Mouse (Mus musculus) heart, embryonic 10.5 days (tissue): ENCODE measurements around the gene Polr2c. TPM values are rescaled to one million over a fixed set of nuclear protein-coding genes. Genes with fewer than 3 reads are reported as not detected.

Experiments used
- DNase-seq: peaks from one replicate; pipeline ENCODE4 v3.0.0-alpha.2; 2017; ENCODE audit warnings: low spot score
- H3K27ac ChIP-seq: fragments of 300-500 bp; sonication (generic); 2 replicates; pipeline ENCODE4 v1.5.1; 2016; ENCODE audit warnings: mild to moderate bottlenecking
- H3K27me3 ChIP-seq: fragments of 300-500 bp; sonication (generic); 2 replicates; pipeline ENCODE4 v1.6.1; 2016; ENCODE audit warnings: mild to moderate bottlenecking; ENCODE audit not compliant: poor library complexity, insufficient read depth, severe bottlenecking
- H3K36me3 ChIP-seq: fragments of 300-500 bp; sonication (generic); 2 replicates; pipeline ENCODE4 v1.6.1; 2016; ENCODE audit warnings: mild to moderate bottlenecking, moderate library complexity
- H3K4me1 ChIP-seq: fragments of 300-500 bp; sonication (generic); 2 replicates; pipeline ENCODE4 v1.6.1; 2016; ENCODE audit warnings: mild to moderate bottlenecking
- H3K4me3 ChIP-seq: fragments of 300-500 bp; sonication (generic); 2 replicates; pipeline ENCODE4 v1.5.1; 2016; ENCODE audit warnings: mild to moderate bottlenecking, moderate library complexity
- H3K9me3 ChIP-seq: fragments of 300-500 bp; sonication (generic); 2 replicates; pipeline ENCODE4 v1.6.1; 2016; ENCODE audit warnings: mild to moderate bottlenecking, moderate library complexity
- WGBS: fragments of 180-500 bp; shearing (Covaris S2); methylation state at CpG from one replicate; pipeline ENCODE4 v1.1.7; 2016; 5-methylcytosine and 5-hydroxymethylcytosine counted together
- polyA plus RNA-seq: library from polyadenylated mRNA; unstranded; fragments of >200 nt; fragmentation: Nextera tagmentation; extraction: Ambion mirVana; gene quantifications from 2 replicates; pipeline ENCODE4 v1.2.1, GENCODE M21; 2016

The Polr2c gene
- polyA plus RNA-seq, 1 experiment from 2014 or later = 190 TPM

- no peaks in the 10 kb centered on the region for H3K9me3 ChIP-seq
- H3K36me3 ChIP-seq = no peaks in the 10 kb centered on the region
- 20% methylated on average over 8 of the region's 8 CpGs for WGBS
- DNase-seq = peak; percentile 86
- H3K27ac ChIP-seq = peak overlapping the region; percentile 70
- H3K4me3 ChIP-seq = no peak overlapping the region
- peaks cover 4% of the 10 kb centered on the region; the same call in 1 of the 2 replicates for H3K27me3 ChIP-seq
- peaks cover 26% of the 10 kb centered on the region for H3K4me1 ChIP-seq
Measured at GRCm38 (mm10) chr8:94922602-94923001, 65.4 kb downstream of the Polr2c start.

Other genes starting within 250 kb of the Polr2c start
- 131 and 141 TPM in 2 replicates for gene Arl2bp, start 190.8 kb upstream of the Polr2c start, polyA plus RNA-seq
- 0.20 and 1.1 TPM in 2 replicates for gene Pllp, start 161.2 kb upstream of the Polr2c start, polyA plus RNA-seq
- gene Ccl22, start 111.9 kb upstream of the Polr2c start, polyA plus RNA-seq = not detected in 2 replicates
- 6.2 and 11.0 TPM in 2 replicates for gene Cx3cl1, start 85.4 kb upstream of the Polr2c start, polyA plus RNA-seq
- gene Ccl17, start 47.0 kb upstream of the Polr2c start, polyA plus RNA-seq = 0.57 and 0.63 TPM in 2 replicates
- gene Coq9, start 19.1 kb upstream of the Polr2c start, polyA plus RNA-seq = 97.9 and 129 TPM in 2 replicates
- gene Ciapin1, start 19.1 kb upstream of the Polr2c start, polyA plus RNA-seq = 148 and 158 TPM in 2 replicates
- 71.3 and 83.4 TPM in 2 replicates for gene Dok4, start 18.9 kb downstream of the Polr2c start, polyA plus RNA-seq
- gene Ccdc102a, start 60.6 kb downstream of the Polr2c start, polyA plus RNA-seq = 22.0 and 31.0 TPM in 2 replicates
- gene Adgrg5, start 66.2 kb downstream of the Polr2c start, polyA plus RNA-seq = 0.69 and 0.79 TPM in 2 replicates
- 9.0 and 16.6 TPM in 2 replicates for gene Adgrg1, start 117.3 kb downstream of the Polr2c start, polyA plus RNA-seq
- gene Adgrg3, start 160.2 kb downstream of the Polr2c start, polyA plus RNA-seq = 3.0 and 3.9 TPM in 2 replicates
- gene Drc7, start 197.7 kb downstream of the Polr2c start, polyA plus RNA-seq = 0.09 TPM in 1 of 2 replicates, not detected in the other
- gene Katnb1, start 223.7 kb downstream of the Polr2c start, polyA plus RNA-seq = 25.8 and 29.8 TPM in 2 replicates